Mouse (Mus musculus): ENCODE results near the gene Cntnap2. TPM values are rescaled to one million over a fixed set of nuclear protein-coding genes. Genes with fewer than 3 reads are reported as not detected.

The Cntnap2 gene
- polyA plus RNA-seq, 1 experiment from 2014 or later: 22.2 TPM

DNA sequence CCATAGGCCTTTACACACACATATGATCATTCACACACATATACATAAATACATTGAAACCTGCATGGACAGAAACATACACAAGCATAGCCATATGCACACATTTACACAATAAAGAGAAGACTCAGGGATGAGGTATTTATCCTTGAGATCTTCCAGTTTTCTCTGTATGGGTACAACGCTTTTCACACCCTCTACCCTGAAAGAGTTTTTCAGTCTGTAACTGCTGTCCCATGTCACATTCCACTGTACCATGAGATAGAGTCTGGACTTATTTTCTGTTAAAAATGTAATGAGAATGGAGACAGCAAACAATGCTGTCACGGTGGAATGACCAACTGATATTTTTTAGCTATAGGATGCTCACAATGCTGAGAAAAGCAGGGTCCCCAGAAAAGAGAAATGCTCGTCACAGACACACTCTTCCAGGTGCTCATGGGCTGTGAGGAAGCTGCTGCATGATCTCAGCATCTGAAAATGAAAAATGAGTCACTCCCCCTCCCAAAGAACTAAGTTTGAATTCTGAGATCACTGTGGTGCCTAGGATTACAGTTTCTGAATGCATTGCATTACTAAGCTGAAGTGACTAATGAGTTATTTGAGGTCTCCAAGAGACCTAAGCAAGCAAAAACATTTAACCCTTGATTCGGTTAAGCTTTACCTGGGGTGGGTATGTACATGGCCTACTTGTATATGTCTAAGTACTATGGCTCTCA is 782.6 kb downstream of the Cntnap2 start:
- Histone ChIP-seq H3K4me3 (no peak overlapping the region), H3K9me3 (no peaks in the 10 kb centered on the region), H3K27me3 (ENCODE audit: insufficient read depth, poor library complexity, severe bottlenecking) (no peaks in the 10 kb centered on the region), H3K36me3 (no peaks in the 10 kb centered on the region), H3K4me1 (replicated peaks) (no peaks in the 10 kb centered on the region), H3K27ac (no peak overlapping the region)
- DNase-seq (ENCODE audit: low spot score): no peak
- 85% methylated on average over 4 of the region's 4 CpGs for WGBS

DNA sequence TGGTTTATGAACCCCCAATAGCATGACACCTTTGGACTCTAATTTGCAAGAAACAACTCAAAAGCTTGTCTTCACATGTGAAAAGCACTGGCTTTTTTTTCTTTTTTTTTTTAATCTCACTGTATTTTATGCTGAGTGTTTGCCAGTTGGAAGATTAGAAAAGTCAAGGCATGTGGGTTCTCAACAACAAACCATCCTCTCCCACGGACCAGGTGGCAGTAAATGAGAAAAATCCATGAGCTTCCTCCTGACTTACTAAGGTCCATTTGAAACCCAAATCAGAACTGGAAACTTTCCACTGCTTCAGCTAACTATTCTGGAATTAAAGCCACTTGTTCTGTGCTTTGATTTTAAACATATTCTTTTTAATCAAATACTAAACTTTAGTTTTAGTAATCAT is 784.6 kb downstream of the Cntnap2 start:
- Histone ChIP-seq H3K9me3 (no peaks in the 10 kb centered on the region), H3K27me3 (ENCODE audit: insufficient read depth, poor library complexity, severe bottlenecking) (no peaks in the 10 kb centered on the region), H3K36me3 (no peaks in the 10 kb centered on the region), H3K4me1 (replicated peaks) (no peaks in the 10 kb centered on the region), H3K27ac (no peak overlapping the region), H3K4me3 (no peak overlapping the region)
- no peak for DNase-seq (ENCODE audit: low spot score)
- 88% methylated on average over 1 of the region's 1 CpGs for WGBS

DNA sequence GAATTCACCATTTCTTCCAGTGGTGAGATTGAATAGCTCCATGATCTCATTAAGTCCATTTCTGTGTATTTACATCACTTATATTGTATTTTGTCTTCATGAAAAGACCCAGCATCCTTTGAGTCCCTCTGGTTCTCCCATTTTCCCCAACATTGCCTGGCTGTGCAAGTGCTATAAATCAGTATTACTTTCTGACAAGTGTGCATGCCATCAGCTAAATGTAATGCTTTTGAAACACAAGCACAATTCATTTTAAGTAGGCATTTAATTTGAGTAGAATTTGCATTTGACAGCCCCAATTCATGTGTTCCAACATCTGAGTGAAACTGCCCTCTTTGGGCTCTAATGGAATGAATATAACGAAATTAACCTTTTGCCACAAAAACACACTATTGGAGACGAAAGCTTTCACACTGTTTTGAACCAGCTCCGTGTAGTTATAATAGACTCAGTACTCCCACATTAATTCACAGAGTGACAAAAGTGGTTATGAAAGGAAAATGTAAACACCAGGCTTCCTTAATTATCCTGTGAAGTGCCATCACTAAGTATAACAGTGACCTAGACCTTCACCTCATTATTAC is 812.3 kb downstream of the Cntnap2 start:
- no peaks in the 10 kb centered on the region for H3K36me3 ChIP-seq
- WGBS: 63% methylated on average over 3 of the region's 3 CpGs
- no peaks in the 10 kb centered on the region for H3K4me1 ChIP-seq (replicated peaks)
- no peaks in the 10 kb centered on the region for H3K9me3 ChIP-seq
- no peak overlapping the region for H3K27ac ChIP-seq
- no peak overlapping the region for H3K4me3 ChIP-seq
- DNase-seq (ENCODE audit: low spot score): no peak
- H3K27me3 ChIP-seq (ENCODE audit: insufficient read depth, poor library complexity, severe bottlenecking): no peaks in the 10 kb centered on the region

DNA sequence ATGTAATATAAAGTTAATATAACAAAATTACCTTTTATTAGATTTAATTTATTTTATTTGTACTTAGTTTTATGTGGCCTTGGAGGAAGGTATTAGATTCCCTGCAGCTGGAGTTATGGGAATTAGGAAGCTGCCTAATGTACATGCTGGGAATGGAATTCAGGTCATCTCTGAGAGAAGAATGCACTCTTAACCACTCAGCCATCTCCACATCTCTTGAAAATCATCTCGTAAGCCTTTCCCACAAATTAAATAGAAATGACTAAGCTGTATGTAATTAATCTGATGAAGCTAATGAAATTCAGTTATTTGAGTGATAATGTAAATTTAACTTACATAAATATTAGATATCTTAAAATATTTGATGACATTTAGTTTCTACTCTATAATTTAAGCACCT is 826.3 kb downstream of the Cntnap2 start:
- no peak overlapping the region for H3K4me3 ChIP-seq
- H3K27ac ChIP-seq: no peak overlapping the region
- no peak for DNase-seq (ENCODE audit: low spot score)
- H3K27me3 ChIP-seq (ENCODE audit: insufficient read depth, poor library complexity, severe bottlenecking): no peaks in the 10 kb centered on the region
- no peaks in the 10 kb centered on the region for H3K9me3 ChIP-seq
- no peaks in the 10 kb centered on the region for H3K4me1 ChIP-seq (replicated peaks)
- 87% methylated on average over 1 of the region's 1 CpGs for WGBS
- H3K36me3 ChIP-seq: no peaks in the 10 kb centered on the region

DNA sequence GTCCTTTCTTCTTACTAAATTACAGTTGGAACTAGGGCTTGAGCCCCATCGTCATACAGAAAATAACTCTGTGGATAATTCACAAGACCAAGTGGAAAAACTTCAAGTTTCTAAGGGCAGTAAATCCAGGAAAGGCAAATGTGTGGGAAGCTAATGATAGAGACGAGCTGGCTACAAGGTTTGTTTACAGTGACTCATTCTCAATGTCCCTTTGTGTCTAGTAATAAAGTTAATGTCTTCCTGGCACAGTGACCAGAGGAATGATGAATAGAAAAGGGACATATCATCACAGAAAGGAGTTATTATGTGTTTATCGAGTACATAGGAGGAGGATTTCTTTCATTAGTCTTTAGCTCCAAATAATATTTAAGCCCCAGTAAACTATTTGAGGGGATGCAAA is 828.7 kb downstream of the Cntnap2 start:
- Histone ChIP-seq H3K4me3 (no peak overlapping the region), H3K36me3 (no peaks in the 10 kb centered on the region), H3K27ac (no peak overlapping the region), H3K4me1 (replicated peaks) (no peaks in the 10 kb centered on the region), H3K27me3 (ENCODE audit: insufficient read depth, poor library complexity, severe bottlenecking) (no peaks in the 10 kb centered on the region), H3K9me3 (no peaks in the 10 kb centered on the region)
- DNase-seq (ENCODE audit: low spot score): no peak
- 81% methylated on average over 3 of the region's 3 CpGs for WGBS

DNA sequence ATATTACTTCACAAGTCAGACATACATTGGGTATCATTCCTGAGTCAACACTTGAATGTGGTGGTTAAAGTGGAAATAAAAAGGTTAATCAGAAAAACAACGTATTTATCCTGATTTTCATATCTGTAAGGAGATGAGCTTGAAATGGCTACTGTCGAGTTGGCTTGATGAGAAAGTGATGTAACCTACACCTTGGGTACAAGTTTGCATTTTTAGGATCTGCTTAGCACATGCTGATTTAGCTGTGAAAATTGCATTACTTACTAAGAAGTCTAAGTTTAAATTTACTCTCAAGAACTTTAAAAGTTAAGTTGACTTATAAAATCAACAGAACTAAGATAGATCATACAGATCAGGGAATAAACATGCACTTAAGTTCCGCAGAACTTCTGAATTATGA is 879.1 kb downstream of the Cntnap2 start:
- no peak for DNase-seq (ENCODE audit: low spot score)
- WGBS: 88% methylated on average over 3 of the region's 3 CpGs
- Histone ChIP-seq H3K36me3 (no peaks in the 10 kb centered on the region), H3K27me3 (ENCODE audit: insufficient read depth, poor library complexity, severe bottlenecking) (no peaks in the 10 kb centered on the region), H3K4me3 (no peak overlapping the region), H3K4me1 (replicated peaks) (no peaks in the 10 kb centered on the region), H3K9me3 (0 out of 2 replicates have a peak, but pooled peaks cover 2% of the 10 kb centered on the region), H3K27ac (no peak overlapping the region)

DNA sequence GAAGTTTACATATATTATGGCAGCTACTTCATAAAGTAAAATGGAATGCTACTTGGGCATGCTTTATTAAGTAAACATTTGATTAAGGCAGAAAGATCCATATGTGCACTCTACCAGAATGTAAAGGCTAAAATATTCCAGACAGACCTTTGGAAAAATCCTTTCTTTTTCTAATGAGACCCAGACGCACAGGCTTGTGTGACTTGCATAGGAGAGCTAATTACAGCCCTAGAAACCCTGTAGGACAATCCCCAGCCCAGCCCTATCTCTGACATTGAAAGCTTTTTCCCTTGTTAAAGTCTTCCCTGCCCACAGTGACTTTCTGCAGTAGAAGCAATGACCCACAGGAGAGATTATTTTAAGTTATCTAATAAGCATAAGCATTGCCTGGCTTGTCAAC is 879.6 kb downstream of the Cntnap2 start:
- H3K27me3 ChIP-seq (ENCODE audit: insufficient read depth, poor library complexity, severe bottlenecking): no peaks in the 10 kb centered on the region
- H3K4me3 ChIP-seq: no peak overlapping the region
- H3K9me3 ChIP-seq: 0 out of 2 replicates have a peak, but pooled peaks cover 2% of the 10 kb centered on the region
- DNase-seq (ENCODE audit: low spot score): no peak
- no peaks in the 10 kb centered on the region for H3K4me1 ChIP-seq (replicated peaks)
- no peak overlapping the region for H3K27ac ChIP-seq
- H3K36me3 ChIP-seq: no peaks in the 10 kb centered on the region
- whole genome bisulfite sequencing: 54% methylated on average over 1 of the region's 1 CpGs

DNA sequence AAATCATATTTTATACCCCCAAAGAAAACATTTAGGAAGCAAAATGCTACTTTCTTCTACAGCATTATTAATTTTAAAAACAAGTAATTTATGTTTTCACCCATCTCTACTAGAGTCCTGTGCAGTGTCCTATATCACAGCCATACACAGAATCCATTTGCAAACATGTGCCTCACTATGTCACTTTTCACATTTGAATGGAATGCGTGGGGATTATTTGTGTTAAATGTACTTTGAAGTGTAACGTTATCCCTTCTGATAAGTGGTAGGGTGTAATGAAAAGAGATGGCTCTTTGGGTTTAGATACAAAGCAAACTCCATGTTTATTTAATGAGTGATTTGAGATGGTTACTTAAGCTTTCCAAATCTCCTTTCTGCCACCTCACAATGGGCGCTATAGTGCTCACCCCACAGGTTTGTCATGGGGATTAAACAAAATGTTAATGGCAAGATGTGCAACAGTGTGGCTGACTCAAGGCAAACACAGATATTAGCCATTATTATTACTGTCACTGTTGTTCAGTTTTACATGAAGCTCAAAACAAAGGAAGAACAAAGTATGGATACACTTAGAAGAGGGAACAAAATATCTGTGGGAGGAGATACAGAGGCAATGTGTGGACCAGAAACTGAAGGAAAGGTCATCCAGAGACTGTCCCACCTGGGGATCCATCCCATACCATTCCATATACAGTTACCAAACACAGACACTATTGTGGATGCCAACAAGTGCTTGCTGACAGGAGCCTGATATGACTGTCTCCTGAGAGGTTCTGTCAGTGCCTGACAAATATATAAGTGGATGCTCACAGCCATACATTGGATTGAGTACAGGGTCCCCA is 886.2 kb downstream of the Cntnap2 start:
- no peaks in the 10 kb centered on the region for H3K27me3 ChIP-seq (ENCODE audit: insufficient read depth, poor library complexity, severe bottlenecking)
- DNase-seq (ENCODE audit: low spot score): no peak
- H3K4me1 ChIP-seq (replicated peaks): no peaks in the 10 kb centered on the region
- H3K9me3 ChIP-seq: no peaks in the 10 kb centered on the region
- H3K27ac ChIP-seq: no peak overlapping the region
- 65% methylated on average over 3 of the region's 3 CpGs for WGBS
- H3K4me3 ChIP-seq: no peak overlapping the region
- no peaks in the 10 kb centered on the region for H3K36me3 ChIP-seq

DNA sequence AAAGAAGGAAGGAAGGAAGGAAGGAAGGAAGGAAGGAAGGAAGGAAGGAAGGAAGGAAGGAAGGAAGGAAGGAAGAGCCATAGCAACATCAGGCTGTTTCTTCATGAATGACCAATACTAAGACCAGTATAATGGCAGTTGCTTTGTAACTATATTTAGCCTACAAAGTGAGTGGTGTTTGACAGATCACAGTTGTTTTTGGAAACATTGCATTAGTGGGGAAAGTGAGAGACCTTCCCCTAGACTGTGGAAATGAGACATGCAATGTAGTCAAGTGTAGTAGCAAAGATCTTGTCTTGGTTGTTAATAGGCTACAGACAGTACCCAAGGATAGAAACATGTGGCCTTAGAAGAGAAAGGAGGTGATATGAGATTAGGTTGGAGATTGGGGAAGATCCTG is 895.6 kb downstream of the Cntnap2 start:
- no peak for DNase-seq (ENCODE audit: low spot score)
- H3K27me3 ChIP-seq (ENCODE audit: insufficient read depth, poor library complexity, severe bottlenecking): no peaks in the 10 kb centered on the region
- H3K27ac ChIP-seq: no peak overlapping the region
- no peaks in the 10 kb centered on the region for H3K4me1 ChIP-seq (replicated peaks)
- no peaks in the 10 kb centered on the region for H3K9me3 ChIP-seq
- H3K36me3 ChIP-seq: no peaks in the 10 kb centered on the region
- H3K4me3 ChIP-seq: no peak overlapping the region

DNA sequence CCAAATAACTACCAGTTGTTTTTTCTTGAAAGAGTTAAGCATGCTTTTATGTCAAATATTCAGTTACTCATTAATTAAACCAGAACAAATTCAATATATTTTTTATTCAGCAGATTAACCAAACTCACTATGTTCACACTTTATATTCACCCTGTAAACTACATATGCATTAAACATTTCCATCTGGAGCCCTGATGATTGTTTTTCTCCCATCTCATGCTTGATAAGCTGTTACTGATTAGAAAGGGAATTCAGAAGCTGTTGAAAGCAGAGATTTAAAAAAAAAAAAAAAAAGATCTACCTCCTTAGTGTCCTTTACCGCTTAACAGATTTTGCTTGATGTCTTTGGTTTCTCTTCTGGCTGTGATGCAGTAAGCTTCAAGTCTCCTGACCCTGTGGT is 905.3 kb downstream of the Cntnap2 start:
- Histone ChIP-seq H3K36me3 (no peaks in the 10 kb centered on the region), H3K27me3 (ENCODE audit: insufficient read depth, poor library complexity, severe bottlenecking) (no peaks in the 10 kb centered on the region), H3K9me3 (no peaks in the 10 kb centered on the region), H3K27ac (no peak overlapping the region), H3K4me1 (replicated peaks) (no peaks in the 10 kb centered on the region), H3K4me3 (no peak overlapping the region)
- WGBS: 82% methylated on average over 1 of the region's 1 CpGs
- no peak for DNase-seq (ENCODE audit: low spot score)

DNA sequence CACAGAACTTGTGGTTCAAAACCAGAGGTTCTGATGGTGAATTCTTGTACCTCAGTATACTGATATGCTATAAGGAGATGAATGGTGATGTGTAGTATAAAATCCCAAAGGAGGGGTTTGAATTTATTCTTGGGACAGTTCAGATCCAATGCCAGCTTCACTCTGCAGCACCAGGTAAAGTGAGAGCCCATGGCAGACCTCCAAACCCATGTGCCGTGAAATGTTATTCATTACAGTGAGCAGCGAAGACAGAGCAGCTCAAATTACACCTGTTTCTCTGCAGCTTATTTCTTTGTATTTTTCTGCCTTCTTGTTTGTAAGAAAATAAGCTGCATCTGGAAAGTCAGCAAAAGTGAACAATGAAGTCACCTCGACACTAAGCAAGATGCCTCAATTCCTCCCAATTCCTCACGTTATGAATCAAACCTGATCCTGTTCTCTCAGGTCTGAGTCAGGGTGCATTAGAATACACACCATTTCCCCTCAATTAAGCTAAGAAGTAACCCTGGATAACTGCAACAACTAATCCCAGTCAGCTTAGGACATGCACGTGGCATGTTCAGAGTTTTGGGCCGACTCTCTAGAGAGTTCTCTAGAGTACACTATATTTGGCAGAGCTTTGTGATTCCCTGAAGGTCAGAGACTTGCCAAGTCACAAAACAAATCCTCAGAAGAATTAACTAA is 915.5 kb downstream of the Cntnap2 start:
- H3K4me1 ChIP-seq (replicated peaks): no peaks in the 10 kb centered on the region
- 74% methylated on average over 6 of the region's 6 CpGs for WGBS
- DNase-seq (ENCODE audit: low spot score): no peak

DNA sequence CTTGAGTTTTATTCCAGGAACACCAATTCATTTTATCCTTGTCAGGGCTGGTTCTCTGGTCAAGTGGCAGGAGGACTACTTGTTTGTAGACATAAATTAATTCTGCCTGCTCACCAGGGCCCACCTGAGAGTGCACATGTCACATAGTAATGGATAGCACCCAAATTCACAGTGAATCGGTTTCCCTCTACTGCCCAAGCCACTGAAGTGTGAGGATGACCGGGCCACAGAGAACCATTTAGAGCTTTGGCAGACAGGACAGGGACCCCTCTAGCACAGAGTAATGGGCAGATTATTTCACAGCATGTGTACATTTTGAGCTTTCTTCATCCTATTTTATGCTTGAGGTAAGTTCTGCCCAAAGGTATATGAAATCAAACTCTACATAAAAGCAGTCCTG is 920.0 kb downstream of the Cntnap2 start:
- no peak for DNase-seq (ENCODE audit: low spot score)
- Histone ChIP-seq H3K27ac (no peak overlapping the region), H3K36me3 (no peaks in the 10 kb centered on the region), H3K4me1 (replicated peaks) (no peaks in the 10 kb centered on the region), H3K27me3 (ENCODE audit: insufficient read depth, poor library complexity, severe bottlenecking) (no peaks in the 10 kb centered on the region), H3K9me3 (no peaks in the 10 kb centered on the region), H3K4me3 (no peak overlapping the region)
- 91% methylated on average over 2 of the region's 2 CpGs for WGBS

More for the DNA sequence above, 915.5 kb downstream of the Cntnap2 start:
- Histone ChIP-seq H3K9me3 (no peaks in the 10 kb centered on the region), H3K4me3 (no peak overlapping the region), H3K27me3 (ENCODE audit: insufficient read depth, poor library complexity, severe bottlenecking) (no peaks in the 10 kb centered on the region), H3K36me3 (no peaks in the 10 kb centered on the region), H3K27ac (no peak overlapping the region)

DNA sequence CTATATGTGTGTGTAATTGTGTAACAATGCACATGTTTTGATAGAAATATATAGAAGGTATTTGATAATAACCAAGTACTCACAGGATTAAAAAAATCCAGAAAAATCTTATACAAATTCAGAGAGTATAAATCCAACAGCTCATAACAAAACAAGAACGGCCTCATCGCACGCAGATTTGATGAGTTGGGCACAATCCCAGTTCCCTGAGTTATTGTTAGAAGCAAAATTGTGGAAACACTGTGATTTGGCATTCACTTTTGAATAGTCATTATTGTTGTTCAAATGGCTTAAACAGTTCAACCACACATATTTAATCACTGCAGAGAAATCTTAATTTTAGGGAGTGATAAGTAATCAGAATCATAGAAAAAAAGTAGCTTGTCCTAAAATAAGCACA is 928.9 kb downstream of the Cntnap2 start:
- Histone ChIP-seq H3K9me3 (no peaks in the 10 kb centered on the region), H3K27me3 (ENCODE audit: insufficient read depth, poor library complexity, severe bottlenecking) (no peaks in the 10 kb centered on the region), H3K4me1 (replicated peaks) (no peaks in the 10 kb centered on the region), H3K27ac (no peak overlapping the region), H3K36me3 (no peaks in the 10 kb centered on the region), H3K4me3 (no peak overlapping the region)
- no peak for DNase-seq (ENCODE audit: low spot score)
- WGBS: 95% methylated on average over 3 of the region's 3 CpGs
